Mouse (Mus musculus) neural tube, embryonic 11.5 days (tissue): ENCODE measurements around the gene Ak5. TPM values are rescaled to one million over a fixed set of nuclear protein-coding genes. Genes with fewer than 3 reads are reported as not detected.

Source experiments
- ATAC-seq: fragments of 200-750 bp; cut with Nextera tagmentation; 2 replicates; pipeline ENCODE4 v1.8.0; 2017; ENCODE audit warnings: moderate number of reproducible peaks, mild to moderate bottlenecking, moderate TSS enrichment, moderate library complexity; ENCODE audit not compliant: insufficient read depth, low FRiP score, low TSS enrichment
- DNase-seq: peaks from one replicate; pipeline ENCODE4 v3.0.0-alpha.2; 2015; ENCODE audit warnings: low spot score
- H3K27ac ChIP-seq: fragments of 300-500 bp; sonication (generic); 2 replicates; pipeline ENCODE4 v1.5.1; 2014; ENCODE audit warnings: low read depth, mild to moderate bottlenecking, low read length
- H3K27me3 ChIP-seq: fragments of 300-500 bp; sonication (generic); 2 replicates; pipeline ENCODE4 v1.6.1; 2014; ENCODE audit warnings: mild to moderate bottlenecking, low read length, mixed read lengths; ENCODE audit not compliant: control insufficient read depth, insufficient read depth
- H3K36me3 ChIP-seq: fragments of 300-500 bp; sonication (generic); 2 replicates; pipeline ENCODE4 v1.6.1; 2014; ENCODE audit warnings: mild to moderate bottlenecking, low read length, moderate library complexity, mixed read lengths; ENCODE audit not compliant: control insufficient read depth, insufficient read depth
- H3K4me1 ChIP-seq: fragments of 300-500 bp; sonication (generic); 2 replicates; pipeline ENCODE4 v1.6.1; 2014; ENCODE audit warnings: low read length, mixed read lengths; ENCODE audit not compliant: control insufficient read depth, insufficient read depth
- H3K4me2 ChIP-seq: fragments of 300-500 bp; sonication (generic); 2 replicates; pipeline ENCODE4 v1.6.1; 2014; ENCODE audit warnings: low read depth, mild to moderate bottlenecking, moderate library complexity
- H3K4me3 ChIP-seq: fragments of 300-500 bp; sonication (generic); 2 replicates; pipeline ENCODE4 v1.5.1; 2014; ENCODE audit warnings: low read depth, low read length
- H3K9ac ChIP-seq: fragments of 300-500 bp; sonication (generic); 2 replicates; pipeline ENCODE4 v1.6.1; 2014; ENCODE audit warnings: mild to moderate bottlenecking, low read length
- H3K9me3 ChIP-seq: fragments of 300-500 bp; sonication (generic); 2 replicates; pipeline ENCODE4 v1.6.1; 2016; ENCODE audit warnings: low read length; ENCODE audit not compliant: control insufficient read depth
- WGBS: fragments of 180-500 bp; shearing (Covaris S2); extraction: QIAGEN DNeasy Blood & Tissue Kit; methylation state at CpG from one replicate; pipeline ENCODE4 v1.1.7; 2014; 5-methylcytosine and 5-hydroxymethylcytosine counted together
- polyA plus RNA-seq: library from polyadenylated mRNA; unstranded; fragments of >200 nt; fragmentation: Nextera tagmentation; extraction: Ambion mirVana; gene quantifications from 2 replicates; pipeline ENCODE4 v1.2.1, GENCODE M21; 2014

The Ak5 gene
- polyA plus RNA-seq, 1 experiment from 2014 or later, result 1.4 TPM

- H3K9me3 ChIP-seq, result no peaks in the 10 kb centered on the region
- H3K36me3 ChIP-seq, result no peaks in the 10 kb centered on the region
- 83% methylated on average over 12 of the region's 12 CpGs for WGBS
- H3K4me1 ChIP-seq, result no peaks in the 10 kb centered on the region; the same call in 1 of the 2 replicates
- no peak overlapping the region for H3K27ac ChIP-seq
- no peak overlapping the region for H3K9ac ChIP-seq
- no peak overlapping the region for H3K4me2 ChIP-seq
- DNase-seq (no peak), ATAC-seq (no peak)
- H3K27me3 ChIP-seq, result no peaks in the 10 kb centered on the region
- no peak overlapping the region for H3K4me3 ChIP-seq
Observed at GRCm38 (mm10) chr3:152508419-152508993, 159.7 kb downstream of the Ak5 start.

- H3K4me2 ChIP-seq, result no peak overlapping the region
- no peak overlapping the region for H3K4me3 ChIP-seq
- ATAC-seq, result no peak
- 76% methylated on average over 8 of the region's 8 CpGs for WGBS
- no peak overlapping the region for H3K27ac ChIP-seq
- no peaks in the 10 kb centered on the region for H3K9me3 ChIP-seq
- no peaks in the 10 kb centered on the region for H3K36me3 ChIP-seq
- no peak for DNase-seq
- H3K9ac ChIP-seq, result no peak overlapping the region
- no peaks in the 10 kb centered on the region; the same call in 1 of the 2 replicates for H3K4me1 ChIP-seq
- H3K27me3 ChIP-seq, result no peaks in the 10 kb centered on the region
Observed at GRCm38 (mm10) chr3:152507900-152508299, 160.3 kb downstream of the Ak5 start.

- DNase-seq (no peak), ATAC-seq (no peak)
- H3K27ac ChIP-seq, result no peak overlapping the region
- no peak overlapping the region for H3K4me3 ChIP-seq
- no peak overlapping the region for H3K9ac ChIP-seq
- no peaks in the 10 kb centered on the region for H3K27me3 ChIP-seq
- H3K4me2 ChIP-seq, result no peak overlapping the region
- 85% methylated on average over 2 of the region's 2 CpGs for WGBS
- no peaks in the 10 kb centered on the region for H3K36me3 ChIP-seq
- H3K9me3 ChIP-seq, result no peaks in the 10 kb centered on the region
- H3K4me1 ChIP-seq, result no peaks in the 10 kb centered on the region
Observed at GRCm38 (mm10) chr3:152498968-152499696, 169.0 kb downstream of the Ak5 start.

- H3K36me3 ChIP-seq, result no peaks in the 10 kb centered on the region
- no peaks in the 10 kb centered on the region for H3K4me1 ChIP-seq
- DNase-seq (no peak), ATAC-seq (no peak)
- no peak overlapping the region for H3K4me3 ChIP-seq
- no peak overlapping the region for H3K9ac ChIP-seq
- no peak overlapping the region for H3K27ac ChIP-seq
- 87% methylated on average over 2 of the region's 2 CpGs for WGBS
- no peak overlapping the region for H3K4me2 ChIP-seq
- no peaks in the 10 kb centered on the region for H3K9me3 ChIP-seq
- H3K27me3 ChIP-seq, result no peaks in the 10 kb centered on the region
Observed at GRCm38 (mm10) chr3:152497842-152498241, 170.3 kb downstream of the Ak5 start.

- no peaks in the 10 kb centered on the region for H3K4me1 ChIP-seq
- no peaks in the 10 kb centered on the region for H3K27me3 ChIP-seq
- no peaks in the 10 kb centered on the region for H3K36me3 ChIP-seq
- no peak for ATAC-seq
- WGBS, result 70% methylated on average over 7 of the region's 7 CpGs
- no peak overlapping the region for H3K4me3 ChIP-seq
- no peaks in the 10 kb centered on the region for H3K9me3 ChIP-seq
- no peak overlapping the region for H3K27ac ChIP-seq
- H3K4me2 ChIP-seq, result no peak overlapping the region
- H3K9ac ChIP-seq, result no peak overlapping the region
- no peak for DNase-seq
Observed at GRCm38 (mm10) chr3:152497084-152497483, 171.1 kb downstream of the Ak5 start.

GRCm38 (mm10) chr3:152495415-152495898, 172.7 kb downstream of the Ak5 start:
- Histone ChIP-seq H3K27me3 (no peaks in the 10 kb centered on the region), H3K9ac (no peak overlapping the region), H3K4me3 (no peak overlapping the region), H3K27ac (no peak overlapping the region), H3K4me1 (no peaks in the 10 kb centered on the region), H3K4me2 (no peak overlapping the region), H3K36me3 (no peaks in the 10 kb centered on the region), H3K9me3 (no peaks in the 10 kb centered on the region)
- WGBS, result 78% methylated on average over 8 of the region's 8 CpGs
- DNase-seq (no peak), ATAC-seq (no peak)

- H3K36me3 ChIP-seq, result no peaks in the 10 kb centered on the region
- H3K4me2 ChIP-seq, result no peak overlapping the region
- no peak overlapping the region for H3K9ac ChIP-seq
- no peak overlapping the region for H3K4me3 ChIP-seq
- ATAC-seq (0 out of 2 replicates have a peak, but pooled peaks have one; percentile 35), DNase-seq (no peak)
- H3K9me3 ChIP-seq, result no peaks in the 10 kb centered on the region
- 41% methylated on average over 12 of the region's 12 CpGs for WGBS
- H3K27me3 ChIP-seq, result no peaks in the 10 kb centered on the region
- H3K27ac ChIP-seq, result no peak overlapping the region
- no peaks in the 10 kb centered on the region for H3K4me1 ChIP-seq
Observed at GRCm38 (mm10) chr3:152494667-152495360, 173.3 kb downstream of the Ak5 start.

GRCm38 (mm10) chr3:152493813-152494212, 174.3 kb downstream of the Ak5 start:
- no peaks in the 10 kb centered on the region for H3K27me3 ChIP-seq
- H3K9ac ChIP-seq, result no peak overlapping the region
- H3K4me1 ChIP-seq, result no peaks in the 10 kb centered on the region
- no peak overlapping the region for H3K4me2 ChIP-seq
- 80% methylated on average over 2 of the region's 2 CpGs for WGBS
- no peak overlapping the region for H3K4me3 ChIP-seq
- no peak for DNase-seq
- no peak for ATAC-seq
- no peak overlapping the region for H3K27ac ChIP-seq
- no peaks in the 10 kb centered on the region for H3K36me3 ChIP-seq
- no peaks in the 10 kb centered on the region for H3K9me3 ChIP-seq
